Mouse (Mus musculus): Measurements from ENCODE around the gene Susd2. TPM values are rescaled to one million over a fixed set of nuclear protein-coding genes. Genes with fewer than 3 reads are reported as not detected.

Susd2 gene
- polyA plus RNA-seq, 1 experiment from 2014 or later, result 0.15 TPM

GRCm38 (mm10) chr10:75641721-75642222 lies 2.0 kb downstream of the Susd2 start:
- DNase-seq (ENCODE audit: low read depth, low spot score) (no peak), ATAC-seq (no peak)
- TF ChIP-seq CTCF (IDR thresholded peaks at IDR 0.05), result no peak
- in situ Hi-C loops (cut with MboI; ENCODE audit: low pct_unique_long_range_greater_than_20kb), result no loop called here
- ChIA-PET POLR2A (no interaction called here), CTCF (no interaction called here)
- no peaks in the 10 kb centered on the region for H3K27me3 ChIP-seq

- ATAC-seq (no peak), DNase-seq (ENCODE audit: low read depth, low spot score) (no peak)
- CTCF ChIA-PET, result no interaction called here
- in situ Hi-C loops (cut with MboI; ENCODE audit: low pct_unique_long_range_greater_than_20kb), result loop anchor here (5.0 kb wide), 1 partner anchor 50 kb away; the partner anchor contains the start of gene Ggt5
- POLR2A ChIA-PET, result no interaction called here
- TF ChIP-seq CTCF (IDR thresholded peaks at IDR 0.05), result no peak
- H3K27me3 ChIP-seq, result no peaks in the 10 kb centered on the region
Measured at GRCm38 (mm10) chr10:75637711-75638110, 6.1 kb downstream of the Susd2 start.

- ChIA-PET CTCF (interaction anchor here (0.8 to 1.9 kb wide), 3 partner anchors 19 to 49 kb away, joined by 3 to 6 read pairs (median 5); no protein-coding TSS in a partner anchor), POLR2A (no interaction called here)
- ATAC-seq, result no peak
- in situ Hi-C loops (cut with MboI; ENCODE audit: low pct_unique_long_range_greater_than_20kb), result loop anchor here (5.0 kb wide), 1 partner anchor 49 kb away; the partner anchor contains the start of gene Ggt5
- no peaks in the 10 kb centered on the region for H3K27me3 ChIP-seq
- no peak for TF ChIP-seq CTCF (IDR thresholded peaks at IDR 0.05)
- DNase-seq (ENCODE audit: low read depth, low spot score), result no peak
Measured at GRCm38 (mm10) chr10:75636084-75636786, 7.6 kb downstream of the Susd2 start.

- TF ChIP-seq CTCF (IDR thresholded peaks at IDR 0.05), result no peak
- no peaks in the 10 kb centered on the region for H3K27me3 ChIP-seq
- ChIA-PET CTCF (interaction anchor here (0.8 to 1.9 kb wide), 3 partner anchors 19 to 49 kb away, joined by 3 to 6 read pairs (median 5); no protein-coding TSS in a partner anchor), POLR2A (no interaction called here)
- in situ Hi-C loops (cut with MboI; ENCODE audit: low pct_unique_long_range_greater_than_20kb), result loop anchor here (5.0 kb wide), 1 partner anchor 48 kb away; the partner anchor contains the start of gene Ggt5
- DNase-seq (ENCODE audit: low read depth, low spot score), result no peak
- ATAC-seq, result no peak
Measured at GRCm38 (mm10) chr10:75635693-75636055, 8.1 kb downstream of the Susd2 start.

- CTCF ChIA-PET, result interaction anchor here (0.8 to 1.9 kb wide), 3 partner anchors 20 to 48 kb away, joined by 3 to 6 read pairs (median 5); no protein-coding TSS in a partner anchor
- ATAC-seq (no peak), DNase-seq (ENCODE audit: low read depth, low spot score) (no peak)
- POLR2A ChIA-PET, result no interaction called here
- no peak for TF ChIP-seq CTCF (IDR thresholded peaks at IDR 0.05)
- no peaks in the 10 kb centered on the region for H3K27me3 ChIP-seq
- in situ Hi-C loops (cut with MboI; ENCODE audit: low pct_unique_long_range_greater_than_20kb), result loop anchor here (5.0 kb wide), 1 partner anchor 48 kb away; the partner anchor contains the start of gene Ggt5
Measured at GRCm38 (mm10) chr10:75635019-75635692, 8.7 kb downstream of the Susd2 start.

- CTCF ChIA-PET, result interaction anchor here (1.9 kb wide), 1 partner anchor 48 kb away, joined by 5 read pairs; no protein-coding TSS in a partner anchor
- DNase-seq (ENCODE audit: low read depth, low spot score) (no peak), ATAC-seq (no peak)
- no peak for TF ChIP-seq CTCF (IDR thresholded peaks at IDR 0.05)
- POLR2A ChIA-PET, result no interaction called here
- no peaks in the 10 kb centered on the region for H3K27me3 ChIP-seq
- in situ Hi-C loops (cut with MboI; ENCODE audit: low pct_unique_long_range_greater_than_20kb), result loop anchor here (5.0 kb wide), 1 partner anchor 47 kb away; the partner anchor contains the start of gene Ggt5
Measured at GRCm38 (mm10) chr10:75634610-75635009, 9.2 kb downstream of the Susd2 start.

- in situ Hi-C loops (cut with MboI; ENCODE audit: low pct_unique_long_range_greater_than_20kb), result no loop called here
- ATAC-seq (no peak), DNase-seq (ENCODE audit: low read depth, low spot score) (no peak)
- ChIA-PET POLR2A (no interaction called here), CTCF (interaction anchor here (1.2 kb wide), 1 partner anchor 48 kb away, joined by 5 read pairs; no protein-coding TSS in a partner anchor)
- H3K27me3 ChIP-seq, result no peaks in the 10 kb centered on the region
- no peak for TF ChIP-seq CTCF (IDR thresholded peaks at IDR 0.05)
Measured at GRCm38 (mm10) chr10:75633576-75634139, 10.2 kb downstream of the Susd2 start.

GRCm38 (mm10) chr10:75633048-75633447 lies 10.8 kb downstream of the Susd2 start:
- TF ChIP-seq CTCF (IDR thresholded peaks at IDR 0.05), result no peak
- ChIA-PET POLR2A (interaction anchor here (0.9 kb wide), 1 partner anchor 49 kb away, joined by 11 read pairs; no protein-coding TSS in a partner anchor), CTCF (interaction anchor here (1.2 kb wide), 1 partner anchor 47 kb away, joined by 5 read pairs; no protein-coding TSS in a partner anchor)
- no peaks in the 10 kb centered on the region for H3K27me3 ChIP-seq
- in situ Hi-C loops (cut with MboI; ENCODE audit: low pct_unique_long_range_greater_than_20kb), result no loop called here
- no peak for DNase-seq (ENCODE audit: low read depth, low spot score)
- ATAC-seq, result no peak

- CTCF ChIA-PET, result no interaction called here
- POLR2A ChIA-PET, result interaction anchor here (0.9 kb wide), 1 partner anchor 49 kb away, joined by 11 read pairs; no protein-coding TSS in a partner anchor
- no peak for TF ChIP-seq CTCF (IDR thresholded peaks at IDR 0.05)
- in situ Hi-C loops (cut with MboI; ENCODE audit: low pct_unique_long_range_greater_than_20kb), result no loop called here
- DNase-seq (ENCODE audit: low read depth, low spot score) (no peak), ATAC-seq (no peak)
- no peaks in the 10 kb centered on the region for H3K27me3 ChIP-seq
Measured at GRCm38 (mm10) chr10:75632633-75633032, 11.2 kb downstream of the Susd2 start.

- CTCF ChIA-PET, result no interaction called here
- in situ Hi-C loops (cut with MboI; ENCODE audit: low pct_unique_long_range_greater_than_20kb), result no loop called here
- POLR2A ChIA-PET, result no interaction called here
- no peak for ATAC-seq
- TF ChIP-seq CTCF (IDR thresholded peaks at IDR 0.05), result no peak
- DNase-seq (ENCODE audit: low read depth, low spot score), result no peak
- no peaks in the 10 kb centered on the region for H3K27me3 ChIP-seq
Measured at GRCm38 (mm10) chr10:75627490-75627889, 16.3 kb downstream of the Susd2 start.
